Mouse (Mus musculus) B cell, adult 2 months (primary cell): ENCODE data around the gene Ttk.

Experiments
- DNase-seq, 2 experiments: peaks; one replicate each; pipeline ENCODE4 v3.0.0; 2022

The Ttk gene

GRCm38 (mm10) chr9:83902086-83902485 lies 67.6 kb downstream of the Ttk start:
- no peak for DNase-seq

GRCm38 (mm10) chr9:83905820-83906219 lies 71.3 kb downstream of the Ttk start:
- DNase-seq = peak; percentile 2 to 3

GRCm38 (mm10) chr9:83907017-83907416 lies 72.5 kb downstream of the Ttk start:
- no peak for DNase-seq

- no peak for DNase-seq
Measured at GRCm38 (mm10) chr9:83909836-83910235, 75.3 kb downstream of the Ttk start.

GRCm38 (mm10) chr9:83910926-83911325 lies 76.4 kb downstream of the Ttk start:
- no peak for DNase-seq
